Mouse (Mus musculus) neural tube, embryonic 13.5 days (tissue): Measurements from ENCODE around the gene Hps3. TPM values are rescaled to one million over a fixed set of nuclear protein-coding genes. Genes with fewer than 3 reads are reported as not detected.
"Not testable (repeated sequence)": the region's sequence is repeated elsewhere in the genome, so short reads cannot be mapped to it uniquely, and the experiment has no call there.

Experiments
- ATAC-seq: fragments of 200-750 bp; cut with Nextera tagmentation; 2 replicates; pipeline ENCODE4 v1.8.0; 2017; ENCODE audit warnings: low read depth, mild to moderate bottlenecking, moderate TSS enrichment, moderate library complexity
- H3K27ac ChIP-seq: fragments of 300-500 bp; sonication (generic); replicated peaks from 2 replicates; pipeline ENCODE4 v1.5.1; 2015; ENCODE audit warnings: moderate library complexity, mild to moderate bottlenecking, inconsistent platforms
- H3K27me3 ChIP-seq: fragments of 300-500 bp; sonication (generic); 2 replicates; pipeline ENCODE4 v1.6.1; 2015; ENCODE audit warnings: mild to moderate bottlenecking, inconsistent platforms
- H3K36me3 ChIP-seq: fragments of 300-500 bp; sonication (generic); 2 replicates; pipeline ENCODE4 v1.6.1; 2015; ENCODE audit warnings: mild to moderate bottlenecking, inconsistent platforms
- H3K4me1 ChIP-seq: fragments of 300-500 bp; sonication (generic); replicated peaks from 2 replicates; pipeline ENCODE4 v1.6.1; 2015; ENCODE audit warnings: inconsistent platforms
- H3K4me2 ChIP-seq: fragments of 300-500 bp; sonication (generic); 2 replicates; pipeline ENCODE4 v1.6.1; 2015; ENCODE audit warnings: inconsistent platforms, mild to moderate bottlenecking, moderate library complexity
- H3K4me3 ChIP-seq: fragments of 300-500 bp; sonication (generic); 2 replicates; pipeline ENCODE4 v1.5.1; 2015; ENCODE audit warnings: mild to moderate bottlenecking, inconsistent platforms
- H3K9ac ChIP-seq: fragments of 300-500 bp; sonication (generic); 2 replicates; pipeline ENCODE4 v1.6.1; 2015; ENCODE audit warnings: moderate library complexity, mild to moderate bottlenecking, inconsistent platforms
- H3K9me3 ChIP-seq: fragments of 300-500 bp; sonication (generic); 2 replicates; pipeline ENCODE4 v1.6.1; 2016; ENCODE audit warnings: inconsistent platforms
- WGBS: fragments of 180-500 bp; shearing (Covaris S2); methylation state at CpG from one replicate; pipeline ENCODE4 v1.1.7; 2015; 5-methylcytosine and 5-hydroxymethylcytosine counted together
- polyA plus RNA-seq: library from polyadenylated mRNA; unstranded; fragments of >200 nt; fragmentation: Nextera tagmentation; extraction: Ambion mirVana; gene quantifications from 2 replicates; pipeline ENCODE4 v1.2.1, GENCODE M21; 2015

Gene Hps3
- polyA plus RNA-seq, 1 experiment from 2014 or later, result 14.6 TPM

- Histone ChIP-seq H3K4me1 (peaks cover 5% of the 10 kb centered on the region; the same call in 1 of the 2 replicates), H3K4me3 (no peak overlapping the region), H3K27ac (no peak overlapping the region), H3K9ac (no peak overlapping the region), H3K27me3 (no peaks in the 10 kb centered on the region), H3K4me2 (no peak overlapping the region), H3K36me3 (no peaks in the 10 kb centered on the region), H3K9me3 (no peaks in the 10 kb centered on the region)
- no peak for ATAC-seq
- WGBS, result 87% methylated on average over 3 of the region's 3 CpGs
Measured at GRCm38 (mm10) chr3:19960570-19961114, 74.5 kb downstream of the Hps3 start.

GRCm38 (mm10) chr3:19958983-19959382, 76.1 kb downstream of the Hps3 start:
- Histone ChIP-seq H3K9me3 (no peaks in the 10 kb centered on the region), H3K27me3 (no peaks in the 10 kb centered on the region), H3K4me2 (no peak overlapping the region; the same call in 1 of the 2 replicates), H3K36me3 (no peaks in the 10 kb centered on the region), H3K9ac (no peak overlapping the region), H3K4me1 (peaks cover 6% of the 10 kb centered on the region), H3K27ac (no peak overlapping the region), H3K4me3 (no peak overlapping the region)
- 80% methylated on average over 1 of the region's 1 CpGs for WGBS
- no peak for ATAC-seq

- Histone ChIP-seq H3K9ac (no peak overlapping the region), H3K4me1 (peaks cover 10% of the 10 kb centered on the region), H3K36me3 (no peaks in the 10 kb centered on the region), H3K4me2 (no peak overlapping the region), H3K9me3 (no peaks in the 10 kb centered on the region), H3K27me3 (no peaks in the 10 kb centered on the region), H3K4me3 (no peak overlapping the region), H3K27ac (no peak overlapping the region)
- ATAC-seq, result no peak
Measured at GRCm38 (mm10) chr3:19958031-19958430, 77.1 kb downstream of the Hps3 start.

GRCm38 (mm10) chr3:19956885-19957284, 78.2 kb downstream of the Hps3 start, which contains the start of gene Cp:
Cp (plus strand) TSS chr3:19957054.
- Histone ChIP-seq H3K4me3 (no peak within 1 kb of the TSS), H3K27ac (no peak within 1 kb of the TSS), H3K4me2 (peak within 1 kb of the TSS; percentile 13; the same call in 1 of the 2 replicates), H3K4me1 (peaks cover 10% of the 10 kb centered on the region), H3K9ac (no peak within 1 kb of the TSS), H3K27me3 (no peaks in the 10 kb centered on the region), H3K36me3 (no peaks in the 10 kb centered on the region), H3K9me3 (no peaks in the 10 kb centered on the region)
- WGBS, result 17% methylated on average over 5 of the region's 5 CpGs
- no peak for ATAC-seq

- H3K36me3 ChIP-seq, result no peaks in the 10 kb centered on the region
- WGBS, result 19% methylated on average over 3 of the region's 3 CpGs
- H3K9ac ChIP-seq, result no peak overlapping the region
- ATAC-seq, result peak; percentile 50
- H3K4me3 ChIP-seq, result no peak overlapping the region
- H3K27ac ChIP-seq, result no peak overlapping the region
- H3K4me1 ChIP-seq, result peaks cover 10% of the 10 kb centered on the region
- H3K4me2 ChIP-seq, result no peak overlapping the region
- no peaks in the 10 kb centered on the region for H3K27me3 ChIP-seq
- no peaks in the 10 kb centered on the region for H3K9me3 ChIP-seq
Measured at GRCm38 (mm10) chr3:19953865-19954264, 81.2 kb downstream of the Hps3 start.

- 8% methylated on average over 1 of the region's 1 CpGs for WGBS
- no peak overlapping the region for H3K9ac ChIP-seq
- no peaks in the 10 kb centered on the region for H3K27me3 ChIP-seq
- H3K27ac ChIP-seq, result no peak overlapping the region
- H3K4me1 ChIP-seq, result peaks cover 10% of the 10 kb centered on the region
- H3K9me3 ChIP-seq, result no peaks in the 10 kb centered on the region
- no peak overlapping the region for H3K4me3 ChIP-seq
- no peaks in the 10 kb centered on the region for H3K36me3 ChIP-seq
- no peak overlapping the region for H3K4me2 ChIP-seq
- ATAC-seq, result no peak
Measured at GRCm38 (mm10) chr3:19953425-19953824, 81.7 kb downstream of the Hps3 start.

GRCm38 (mm10) chr3:19949401-19949800, 85.7 kb downstream of the Hps3 start:
- H3K9me3 ChIP-seq, H3K4me1 ChIP-seq, H3K4me2 ChIP-seq, ATAC-seq, H3K27ac ChIP-seq, H3K9ac ChIP-seq, H3K27me3 ChIP-seq, H3K36me3 ChIP-seq, H3K4me3 ChIP-seq: not testable (repeated sequence)
- WGBS, result 81% methylated on average over 1 of the region's 1 CpGs

- Histone ChIP-seq H3K4me2 (no peak overlapping the region), H3K4me3 (no peak overlapping the region)
Measured at GRCm38 (mm10) chr3:19948552-19948951, 86.6 kb downstream of the Hps3 start.

More at GRCm38 (mm10) chr3:19948552-19948951, 86.6 kb downstream of the Hps3 start:
- no peak for ATAC-seq
- Histone ChIP-seq H3K36me3 (no peaks in the 10 kb centered on the region), H3K9ac (no peak overlapping the region), H3K27me3 (no peaks in the 10 kb centered on the region), H3K4me1 (no peaks in the 10 kb centered on the region), H3K9me3 (no peaks in the 10 kb centered on the region), H3K27ac (no peak overlapping the region)

Other genes starting within 250 kb of the Hps3 start
- gene Cp, start 78.3 kb downstream of the Hps3 start, polyA plus RNA-seq, result 6.8 and 7.9 TPM in 2 replicates
- gene Hltf, start 22.5 kb upstream of the Hps3 start, polyA plus RNA-seq, result 16.9 TPM in 2 replicates
- gene Gyg, start 120.0 kb upstream of the Hps3 start, polyA plus RNA-seq, result 39.8 and 42.3 TPM in 2 replicates
- gene Cpa3, start 206.9 kb upstream of the Hps3 start, polyA plus RNA-seq, result 0.27 and 1.6 TPM in 2 replicates
- gene Cpb1, start 240.4 kb upstream of the Hps3 start, polyA plus RNA-seq, result 0.28 and 0.29 TPM in 2 replicates